Mouse (Mus musculus) left cerebral cortex, postnatal 14 days (tissue): ENCODE results near the gene Col9a3. TPM values are rescaled to one million over a fixed set of nuclear protein-coding genes. Genes with fewer than 3 reads are reported as not detected.

Experiments
- DNase-seq, 2 experiments: peaks; one replicate each; pipeline ENCODE4 v3.0.0; 2021 to 2022; ENCODE audit warnings: low spot score in 2 of 2, mixed read lengths in 1 of 2
- intact Hi-C: fragments of 180-260 bp; cut with DNase I; formaldehyde crosslinking; loops from one replicate; pipeline ENCODE4 v1.15.1; 2025
- long read RNA-seq, 2 experiments: library from polyadenylated mRNA; stranded (forward); transcript quantifications; one replicate each; pipeline ENCODE4 v2.0.0; 2021
- total RNA-seq, 2 experiments: library from RNA; stranded (reverse); gene quantifications; 2 replicates each; pipeline ENCODE4 v1.2.3; 2021

Gene Col9a3
- total RNA-seq = 10 to 100 TPM; 23.2 to 31.7 TPM
- long read RNA-seq, experiment 1, transcript Col9a3-201 (32 exons, 2,846 nt) = major isoform, 14 of 37 reads
- long read RNA-seq, experiment 1, partial matches to known transcripts = 6 of 37 reads
- long read RNA-seq, experiment 1, other reads (novel, unspliced or antisense) = 17 of 37 reads
- long read RNA-seq, experiment 2, transcript Col9a3-201 (32 exons, 2,846 nt) = major isoform, 8 of 23 reads
- long read RNA-seq, experiment 2, partial matches to known transcripts = 4 of 23 reads
- long read RNA-seq, experiment 2, other reads (novel, unspliced or antisense) = 11 of 23 reads

GRCm38 (mm10) chr2:180597490-180597889 lies at the start of gene Col9a3:
Gene Col9a3 (plus strand): TSS chr2:180597790.
- intact Hi-C loops = no loop called here
- no peak for DNase-seq

GRCm38 (mm10) chr2:180552340-180552739 lies 45.2 kb upstream of the Col9a3 start:
- peak in 1 of 2 experiments; percentile 53 for DNase-seq
- intact Hi-C loops = no loop called here

GRCm38 (mm10) chr2:180555219-180555618 lies 42.4 kb upstream of the Col9a3 start:
- DNase-seq = no peak
- intact Hi-C loops = loop anchor here (5.0 kb wide), 1 partner anchor 83 kb away; no protein-coding TSS in a partner anchor

DNA sequence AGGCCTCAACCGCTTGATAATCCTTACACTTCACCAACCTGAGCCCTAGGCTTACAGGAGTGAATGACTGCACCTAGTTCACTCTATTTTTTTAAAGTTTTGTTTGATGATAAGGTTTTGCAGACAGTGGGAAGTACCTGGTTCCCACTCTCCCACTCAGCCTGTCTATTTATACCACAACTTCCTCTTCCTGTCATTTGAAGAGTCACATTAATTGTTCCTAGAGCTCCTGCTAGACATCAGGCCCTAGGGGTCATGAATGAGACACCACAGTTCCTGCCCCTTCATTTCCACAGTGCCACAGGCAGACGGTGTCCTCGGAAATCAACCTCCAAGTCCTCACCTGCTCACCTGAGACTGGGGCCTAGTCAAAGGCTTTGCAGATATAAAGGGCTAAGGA lies 41.1 kb upstream of the Col9a3 start:
- DNase-seq = no peak
- intact Hi-C loops = loop anchor here (5.0 kb wide), 1 partner anchor 84 kb away; no protein-coding TSS in a partner anchor

- intact Hi-C loops = no loop called here
Observed at GRCm38 (mm10) chr2:180560245-180560644, 37.3 kb upstream of the Col9a3 start.

DNA sequence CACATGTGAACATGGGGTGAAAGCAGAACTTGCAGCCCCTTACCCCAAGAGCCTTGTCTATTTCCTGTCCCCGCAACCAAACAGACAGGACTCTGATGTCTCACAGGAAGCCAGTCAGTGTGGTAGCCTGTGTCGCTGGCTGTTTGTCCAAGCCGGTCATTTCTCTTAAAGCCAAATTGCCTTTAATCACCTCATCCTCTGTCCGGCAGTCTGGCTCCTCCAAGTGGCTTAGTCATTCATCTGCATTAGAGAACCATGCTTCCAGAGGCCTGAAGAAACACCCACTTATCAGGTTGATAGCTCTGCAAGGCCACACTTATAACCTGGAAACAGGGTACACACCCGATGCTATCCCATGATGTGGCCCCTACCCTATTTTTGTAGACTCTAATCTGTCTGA lies 35.4 kb upstream of the Col9a3 start:
- intact Hi-C loops = no loop called here
- DNase-seq = no peak

More at GRCm38 (mm10) chr2:180560245-180560644, 37.3 kb upstream of the Col9a3 start:
- DNase-seq = no peak

DNA sequence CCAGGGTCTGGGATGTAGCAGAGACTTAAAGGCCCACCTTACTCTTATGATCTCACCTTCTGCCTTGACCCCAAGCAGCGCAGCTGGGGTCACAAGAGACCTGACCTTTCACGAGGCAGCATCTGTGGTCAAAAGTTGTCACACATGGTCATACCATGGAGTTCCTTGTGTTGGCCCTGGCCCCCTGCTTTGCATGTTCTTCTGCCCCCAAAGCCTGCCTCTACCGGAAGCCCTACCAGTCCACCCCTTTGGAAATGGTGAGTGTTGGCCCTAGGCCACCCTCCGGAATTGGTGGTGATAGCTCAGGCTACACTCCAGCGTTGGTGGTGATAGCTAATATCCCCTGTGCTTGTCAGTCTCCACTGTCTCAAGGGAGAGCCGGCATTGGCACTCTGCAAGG lies 34.3 kb upstream of the Col9a3 start:
- intact Hi-C loops = no loop called here
- DNase-seq = no peak

DNA sequence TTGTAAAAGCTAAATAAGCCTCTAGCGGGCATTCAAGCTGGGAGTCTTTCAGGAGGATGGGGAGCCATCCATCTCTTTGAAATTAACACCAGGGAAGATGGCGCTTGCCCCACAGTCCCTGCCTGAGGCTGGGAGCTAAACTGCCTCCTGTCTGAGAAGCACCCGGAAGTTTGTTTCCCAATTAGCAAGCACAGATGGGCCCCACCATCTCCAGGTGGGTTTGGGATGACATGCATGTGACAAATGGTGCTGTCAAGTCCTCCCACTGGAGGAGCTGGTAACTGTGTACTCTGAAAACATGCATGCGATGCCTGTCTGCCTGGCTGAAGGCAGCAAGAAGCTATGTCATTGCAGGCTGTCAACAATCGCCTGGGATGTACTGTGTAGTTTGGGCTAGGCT lies 33.7 kb upstream of the Col9a3 start:
- intact Hi-C loops = no loop called here
- DNase-seq = no peak

DNA sequence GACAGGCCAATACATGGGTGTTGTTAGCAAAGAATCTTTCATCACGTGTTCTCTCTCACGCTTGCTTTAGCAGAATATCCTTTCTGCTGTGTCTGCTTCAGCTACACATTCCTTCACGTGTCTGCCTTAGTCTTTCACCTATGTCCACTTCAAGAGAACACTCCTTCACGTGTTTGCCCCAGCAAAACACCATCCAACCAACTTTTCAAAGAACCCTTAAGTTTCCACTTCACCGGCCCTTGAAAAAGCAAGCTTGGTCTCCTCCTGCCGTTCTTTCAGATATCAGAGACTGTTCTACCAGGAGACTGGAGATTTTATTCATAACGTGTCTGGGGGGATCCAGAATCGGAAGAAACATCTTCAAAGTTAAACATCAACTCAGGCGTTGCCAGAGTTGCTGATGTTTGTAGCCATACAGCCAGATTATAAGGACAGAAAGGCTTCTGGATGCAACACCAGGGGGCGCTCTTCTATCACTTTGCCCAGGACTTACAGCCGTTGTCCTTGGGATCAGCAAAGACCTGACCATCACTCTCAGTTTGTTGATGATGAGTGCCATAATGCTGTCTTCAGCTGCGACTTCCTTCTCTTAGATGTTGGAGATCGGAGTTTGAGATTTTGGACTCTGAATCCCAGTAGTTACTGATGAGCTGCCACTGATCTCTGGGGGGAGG lies 31.2 kb upstream of the Col9a3 start:
- DNase-seq = no peak
- intact Hi-C loops = no loop called here

DNA sequence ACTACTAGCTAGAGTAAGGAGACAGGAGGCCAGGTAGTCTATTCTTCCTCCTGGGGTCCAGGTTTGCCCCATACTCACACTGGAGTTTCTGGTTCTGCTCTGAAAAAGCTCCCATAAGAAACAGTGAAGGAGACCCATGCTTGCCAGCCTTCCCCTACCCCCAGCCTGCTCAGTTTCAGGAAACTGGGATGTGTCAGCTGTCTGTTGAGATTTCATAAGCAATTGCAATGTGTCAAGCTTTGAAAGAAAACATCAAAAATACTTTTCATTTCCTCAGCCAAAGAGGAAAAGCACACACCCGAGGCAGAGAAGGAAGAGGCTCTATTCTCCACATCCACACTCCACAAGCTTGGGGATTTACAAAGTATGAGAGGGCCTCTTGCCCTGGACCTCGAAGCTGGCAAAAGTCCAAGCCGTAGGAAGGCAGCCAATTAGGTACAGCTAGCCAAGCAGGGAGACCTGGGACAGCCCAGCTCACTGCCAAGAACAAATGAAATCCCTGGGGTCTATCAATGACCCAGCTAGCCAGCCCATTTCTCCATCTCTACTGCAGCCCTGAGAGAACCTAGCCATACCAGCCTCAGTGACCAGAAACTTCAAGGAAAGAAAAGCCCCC lies 28.5 kb upstream of the Col9a3 start:
- DNase-seq = peak in 1 of 2 experiments; percentile 36
- intact Hi-C loops = no loop called here

GRCm38 (mm10) chr2:180576482-180576881 lies 21.1 kb upstream of the Col9a3 start:
- DNase-seq = no peak
- intact Hi-C loops = loop anchor here (5.0 kb wide), 1 partner anchor 219 kb away; no protein-coding TSS in a partner anchor

- intact Hi-C loops = loop anchor here (1.0 to 5.0 kb wide), 2 partner anchors 106 to 221 kb away; no protein-coding TSS in a partner anchor
Observed at GRCm38 (mm10) chr2:180578686-180579085, 18.9 kb upstream of the Col9a3 start.

GRCm38 (mm10) chr2:180581002-180581401 lies 16.6 kb upstream of the Col9a3 start, which contains the start of gene Mrgbp:
Gene Mrgbp (plus strand): TSS chr2:180581304.
- no peak for DNase-seq
- intact Hi-C loops = loop anchor here (2.0 to 5.0 kb wide), 3 partner anchors 76 to 306 kb away; no protein-coding TSS in a partner anchor

More at GRCm38 (mm10) chr2:180578686-180579085, 18.9 kb upstream of the Col9a3 start:
- DNase-seq = peak; percentile 62 to 81

- DNase-seq = peak; percentile 96 to 98
- intact Hi-C loops = loop anchor here (2.0 to 5.0 kb wide), 3 partner anchors 75 to 194 kb away; partner anchors contain the start of gene Bhlhe23
Observed at GRCm38 (mm10) chr2:180582481-180583153, 15.0 kb upstream of the Col9a3 start.

- DNase-seq = no peak
- intact Hi-C loops = loop anchor here (2.0 to 5.0 kb wide), 3 partner anchors 74 to 194 kb away; partner anchors contain the start of gene Bhlhe23
Observed at GRCm38 (mm10) chr2:180583154-180583507, 14.5 kb upstream of the Col9a3 start.

- intact Hi-C loops = no loop called here
- DNase-seq = peak in 1 of 2 experiments; percentile 44
Observed at GRCm38 (mm10) chr2:180588736-180589122, 8.9 kb upstream of the Col9a3 start.

GRCm38 (mm10) chr2:180589123-180589831 lies 8.3 kb upstream of the Col9a3 start, which contains the start of gene Ogfr:
Gene Ogfr (plus strand): TSS chr2:180589245.
- intact Hi-C loops = no loop called here
- DNase-seq = peak; percentile 84 to 85

DNA sequence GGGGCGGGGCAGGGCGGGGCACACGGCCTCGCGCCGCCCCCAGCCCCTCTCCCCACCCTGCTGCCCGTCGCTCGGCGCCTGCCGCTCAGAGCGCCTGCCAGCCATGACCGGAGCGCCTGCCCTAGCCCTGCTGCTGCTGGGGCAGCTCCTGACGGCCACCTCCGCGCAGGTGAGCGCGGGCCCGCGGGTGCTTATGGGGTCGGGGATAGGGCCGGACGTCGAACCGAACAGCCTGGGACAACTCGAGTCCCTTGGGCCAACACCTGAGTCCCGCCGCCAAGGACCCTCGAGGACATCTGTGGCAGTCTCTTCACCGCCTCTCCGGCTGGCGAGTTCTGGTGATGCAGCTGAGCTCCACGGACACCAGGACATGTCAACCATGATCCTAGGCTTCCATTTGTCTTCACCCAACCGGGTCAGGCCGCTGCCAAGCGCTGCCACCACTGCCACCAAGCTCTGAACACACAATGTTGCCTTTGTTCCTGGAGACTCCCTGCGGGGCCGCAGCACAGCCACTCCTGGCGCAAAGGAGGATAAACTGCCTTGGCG lies 641 bp downstream of the Col9a3 start:
- peak in 1 of 2 experiments; percentile 26 for DNase-seq

More for the DNA sequence above, 641 bp downstream of the Col9a3 start:
- intact Hi-C loops = no loop called here
